Mouse (Mus musculus): Measurements from ENCODE around the gene Olfr1286. TPM values are rescaled to one million over a fixed set of nuclear protein-coding genes. Genes with fewer than 3 reads are reported as not detected.

Gene Olfr1286
- total and polyA plus RNA-seq, 3 experiments, result not detected

- no peak for TF ChIP-seq NRF1 (IDR thresholded peaks at IDR 0.05; ENCODE audit: insufficient read depth, low read depth, low read length, poor library complexity, severe bottlenecking)
- no peak for TF ChIP-seq CHD1 (IDR thresholded peaks at IDR 0.05; ENCODE audit: low read depth, low read length)
- TF ChIP-seq KAT2A (conservative IDR thresholded peaks at IDR 0.05; ENCODE audit: low read depth, low read length), result no peak
- no peak for TF ChIP-seq ETS1 (IDR thresholded peaks at IDR 0.05; ENCODE audit: low read depth, low read length)
- no peak for TF ChIP-seq EP300 (IDR thresholded peaks at IDR 0.05; ENCODE audit: low read depth in 1 of 2, low read length in 2 of 2)
- no peak for TF ChIP-seq USF1 (IDR thresholded peaks at IDR 0.05; ENCODE audit: low read depth, low read length)
- no peak for TF ChIP-seq MYC (IDR thresholded peaks at IDR 0.05; ENCODE audit: low read depth, low read length)
- TF ChIP-seq GABPA (IDR thresholded peaks at IDR 0.05; ENCODE audit: low read depth, low read length), result no peak
- TF ChIP-seq POLR2AphosphoS2 (IDR thresholded peaks at IDR 0.05; ENCODE audit: low read length), result no peak
- TF ChIP-seq HCFC1 (IDR thresholded peaks at IDR 0.05; ENCODE audit: low read depth, low read length), result no peak
- no peak for TF ChIP-seq BHLHE40 (IDR thresholded peaks at IDR 0.05; ENCODE audit: borderline replicate concordance, low read depth, low read length)
- TF ChIP-seq POLR2AphosphoS5 (IDR thresholded peaks at IDR 0.05; ENCODE audit: borderline replicate concordance, low read depth, low read length), result no peak
- no peak for TF ChIP-seq RAD21 (IDR thresholded peaks at IDR 0.05; ENCODE audit: low read depth, low read length)
- TF ChIP-seq MEF2A (IDR thresholded peaks at IDR 0.05; ENCODE audit: extremely low read depth, insufficient replicate concordance, low read depth, low read length, poor library complexity, severe bottlenecking), result no peak
- TF ChIP-seq SMC3 (IDR thresholded peaks at IDR 0.05; ENCODE audit: low read depth, low read length), result no peak
- no peak for TF ChIP-seq ZMIZ1 (IDR thresholded peaks at IDR 0.05; ENCODE audit: low read depth, low read length)
- TF ChIP-seq MAX (IDR thresholded peaks at IDR 0.05; ENCODE audit: low read length), result no peak
- no peak for TF ChIP-seq MYB (IDR thresholded peaks at IDR 0.05; ENCODE audit: low read depth, low read length)
- no peak for TF ChIP-seq UBTF (IDR thresholded peaks at IDR 0.05; ENCODE audit: borderline replicate concordance, insufficient read depth, low read depth, low read length)
- no peak for TF ChIP-seq JUND (IDR thresholded peaks at IDR 0.05; ENCODE audit: low read depth, low read length)
- Histone ChIP-seq H3K27ac (ENCODE audit: control insufficient read depth, low read depth, low read length) (no peak within 1 kb of the TSS), H3K79me2 (ENCODE audit: control insufficient read depth, insufficient read depth, low read length, poor library complexity) (no peaks in the 10 kb centered on the region), H3K27me3 (ENCODE audit: control insufficient read depth in 1 of 2, insufficient read depth in 2 of 2, low read length in 2 of 2) (no peaks in the 10 kb centered on the region), H3K9ac (ENCODE audit: control insufficient read depth, low read depth, low read length, poor library complexity, severe bottlenecking) (no peak within 1 kb of the TSS), H3K36me3 (ENCODE audit: control insufficient read depth in 1 of 2, insufficient read depth in 2 of 2, low read length in 2 of 2) (no peaks in the 10 kb centered on the region), H3K4me3 (ENCODE audit: control insufficient read depth in 1 of 2, insufficient read depth in 1 of 2, low read depth in 2 of 2, low read length in 2 of 2) (no peak within 1 kb of the TSS), H3K9me3 (replicated peaks; ENCODE audit: insufficient read depth, low read length) (no peaks in the 10 kb centered on the region), H3K4me1 (ENCODE audit: control insufficient read depth in 1 of 2, insufficient read depth in 2 of 2, low read length in 2 of 2) (no peaks in the 10 kb centered on the region)
- no peak for DNase-seq (ENCODE audit: low read depth, low spot score)
These were observed 47.7 kb downstream of the Olfr1286 start, which contains the start of gene Olfr1284 for GRCm38 (mm10) chr2:111375222-111375621. TSS of gene Olfr1284 (plus strand) at chr2:111375522.

Other genes with a start within 250 kb of the Olfr1286 start
- not detected in 2 replicates for gene 4930430A15Rik, start 193.5 kb downstream of the Olfr1286 start, total RNA-seq (2012; rRNA removed)
- gene 4930430A15Rik, start 193.5 kb downstream of the Olfr1286 start, polyA plus RNA-seq (2012; ENCODE audit: insufficient read depth in 1 of 2, insufficient read length in 2 of 2, low read depth in 1 of 2, low replicate concordance in 2 of 2, missing spikeins in 1 of 2), result not detected
- gene Olfr1275, start 187.8 kb downstream of the Olfr1286 start, total RNA-seq (2012; rRNA removed), result not detected in 2 replicates
- not detected for gene Olfr1275, start 187.8 kb downstream of the Olfr1286 start, polyA plus RNA-seq (2012; ENCODE audit: insufficient read depth in 1 of 2, insufficient read length in 2 of 2, low read depth in 1 of 2, low replicate concordance in 2 of 2, missing spikeins in 1 of 2)
- not detected in 2 replicates for gene Olfr1276, start 168.6 kb downstream of the Olfr1286 start, total RNA-seq (2012; rRNA removed)
- not detected for gene Olfr1276, start 168.6 kb downstream of the Olfr1286 start, polyA plus RNA-seq (2012; ENCODE audit: insufficient read depth in 1 of 2, insufficient read length in 2 of 2, low read depth in 1 of 2, low replicate concordance in 2 of 2, missing spikeins in 1 of 2)
- not detected in 2 replicates for gene Olfr1277, start 149.0 kb downstream of the Olfr1286 start, total RNA-seq (2012; rRNA removed)
- not detected for gene Olfr1277, start 149.0 kb downstream of the Olfr1286 start, polyA plus RNA-seq (2012; ENCODE audit: insufficient read depth in 1 of 2, insufficient read length in 2 of 2, low read depth in 1 of 2, low replicate concordance in 2 of 2, missing spikeins in 1 of 2)
- not detected in 2 replicates for gene Olfr1278, start 133.0 kb downstream of the Olfr1286 start, total RNA-seq (2012; rRNA removed)
- not detected for gene Olfr1278, start 133.0 kb downstream of the Olfr1286 start, polyA plus RNA-seq (2012; ENCODE audit: insufficient read depth in 1 of 2, insufficient read length in 2 of 2, low read depth in 1 of 2, low replicate concordance in 2 of 2, missing spikeins in 1 of 2)
- gene Olfr1279, start 122.5 kb downstream of the Olfr1286 start, total RNA-seq (2012; rRNA removed), result not detected in 2 replicates
- gene Olfr1279, start 122.5 kb downstream of the Olfr1286 start, polyA plus RNA-seq (2012; ENCODE audit: insufficient read depth in 1 of 2, insufficient read length in 2 of 2, low read depth in 1 of 2, low replicate concordance in 2 of 2, missing spikeins in 1 of 2), result not detected
- gene Olfr1280, start 109.1 kb downstream of the Olfr1286 start, total RNA-seq (2012; rRNA removed), result not detected in 2 replicates
- not detected for gene Olfr1280, start 109.1 kb downstream of the Olfr1286 start, polyA plus RNA-seq (2012; ENCODE audit: insufficient read depth in 1 of 2, insufficient read length in 2 of 2, low read depth in 1 of 2, low replicate concordance in 2 of 2, missing spikeins in 1 of 2)
- gene Olfr1281, start 96.6 kb downstream of the Olfr1286 start, total RNA-seq (2012; rRNA removed), result not detected in 2 replicates
- gene Olfr1281, start 96.6 kb downstream of the Olfr1286 start, polyA plus RNA-seq (2012; ENCODE audit: insufficient read depth in 1 of 2, insufficient read length in 2 of 2, low read depth in 1 of 2, low replicate concordance in 2 of 2, missing spikeins in 1 of 2), result not detected
- not detected in 2 replicates for gene Olfr1282, start 87.0 kb downstream of the Olfr1286 start, total RNA-seq (2012; rRNA removed)
- not detected for gene Olfr1282, start 87.0 kb downstream of the Olfr1286 start, polyA plus RNA-seq (2012; ENCODE audit: insufficient read depth in 1 of 2, insufficient read length in 2 of 2, low read depth in 1 of 2, low replicate concordance in 2 of 2, missing spikeins in 1 of 2)
- not detected in 2 replicates for gene Olfr1283, start 56.3 kb downstream of the Olfr1286 start, total RNA-seq (2012; rRNA removed)
- not detected for gene Olfr1283, start 56.3 kb downstream of the Olfr1286 start, polyA plus RNA-seq (2012; ENCODE audit: insufficient read depth in 1 of 2, insufficient read length in 2 of 2, low read depth in 1 of 2, low replicate concordance in 2 of 2, missing spikeins in 1 of 2)
- gene Olfr1284, start 47.6 kb downstream of the Olfr1286 start, total RNA-seq (2012; rRNA removed), result not detected in 2 replicates
- gene Olfr1284, start 47.6 kb downstream of the Olfr1286 start, polyA plus RNA-seq (2012; ENCODE audit: insufficient read depth in 1 of 2, insufficient read length in 2 of 2, low read depth in 1 of 2, low replicate concordance in 2 of 2, missing spikeins in 1 of 2), result not detected
- gene Olfr1287, start 26.0 kb upstream of the Olfr1286 start, total RNA-seq (2012; rRNA removed), result not detected in 2 replicates
- not detected for gene Olfr1287, start 26.0 kb upstream of the Olfr1286 start, polyA plus RNA-seq (2012; ENCODE audit: insufficient read depth in 1 of 2, insufficient read length in 2 of 2, low read depth in 1 of 2, low replicate concordance in 2 of 2, missing spikeins in 1 of 2)
- not detected in 2 replicates for gene Olfr1288, start 51.0 kb upstream of the Olfr1286 start, total RNA-seq (2012; rRNA removed)
- not detected for gene Olfr1288, start 51.0 kb upstream of the Olfr1286 start, polyA plus RNA-seq (2012; ENCODE audit: insufficient read depth in 1 of 2, insufficient read length in 2 of 2, low read depth in 1 of 2, low replicate concordance in 2 of 2, missing spikeins in 1 of 2)
- gene Olfr1289, start 57.7 kb upstream of the Olfr1286 start, total RNA-seq (2012; rRNA removed), result not detected in 2 replicates
- gene Olfr1289, start 57.7 kb upstream of the Olfr1286 start, polyA plus RNA-seq (2012; ENCODE audit: insufficient read depth in 1 of 2, insufficient read length in 2 of 2, low read depth in 1 of 2, low replicate concordance in 2 of 2, missing spikeins in 1 of 2), result not detected
- not detected in 2 replicates for gene Olfr1290, start 70.7 kb upstream of the Olfr1286 start, total RNA-seq (2012; rRNA removed)
- gene Olfr1290, start 70.7 kb upstream of the Olfr1286 start, polyA plus RNA-seq (2012; ENCODE audit: insufficient read depth in 1 of 2, insufficient read length in 2 of 2, low read depth in 1 of 2, low replicate concordance in 2 of 2, missing spikeins in 1 of 2), result not detected
- gene Olfr1291-ps1, start 74.1 kb upstream of the Olfr1286 start, total RNA-seq (2012; rRNA removed), result not detected in 2 replicates
- not detected for gene Olfr1291-ps1, start 74.1 kb upstream of the Olfr1286 start, polyA plus RNA-seq (2012; ENCODE audit: insufficient read depth in 1 of 2, insufficient read length in 2 of 2, low read depth in 1 of 2, low replicate concordance in 2 of 2, missing spikeins in 1 of 2)
- gene Olfr1293-ps, start 102.1 kb upstream of the Olfr1286 start, total RNA-seq (2012; rRNA removed), result not detected in 2 replicates
- not detected for gene Olfr1293-ps, start 102.1 kb upstream of the Olfr1286 start, polyA plus RNA-seq (2012; ENCODE audit: insufficient read depth in 1 of 2, insufficient read length in 2 of 2, low read depth in 1 of 2, low replicate concordance in 2 of 2, missing spikeins in 1 of 2)
- gene Olfr1294, start 117.2 kb upstream of the Olfr1286 start, total RNA-seq (2012; rRNA removed), result not detected in 2 replicates
- not detected for gene Olfr1294, start 117.2 kb upstream of the Olfr1286 start, polyA plus RNA-seq (2012; ENCODE audit: insufficient read depth in 1 of 2, insufficient read length in 2 of 2, low read depth in 1 of 2, low replicate concordance in 2 of 2, missing spikeins in 1 of 2)
- not detected in 2 replicates for gene Olfr1295, start 146.6 kb upstream of the Olfr1286 start, total RNA-seq (2012; rRNA removed)
- not detected for gene Olfr1295, start 146.6 kb upstream of the Olfr1286 start, polyA plus RNA-seq (2012; ENCODE audit: insufficient read depth in 1 of 2, insufficient read length in 2 of 2, low read depth in 1 of 2, low replicate concordance in 2 of 2, missing spikeins in 1 of 2)
- gene Olfr1297, start 203.4 kb upstream of the Olfr1286 start, total RNA-seq (2012; rRNA removed), result not detected in 2 replicates
- gene Olfr1297, start 203.4 kb upstream of the Olfr1286 start, polyA plus RNA-seq (2012; ENCODE audit: insufficient read depth in 1 of 2, insufficient read length in 2 of 2, low read depth in 1 of 2, low replicate concordance in 2 of 2, missing spikeins in 1 of 2), result not detected
- not detected in 2 replicates for gene Olfr1298, start 226.1 kb upstream of the Olfr1286 start, total RNA-seq (2012; rRNA removed)
- not detected for gene Olfr1298, start 226.1 kb upstream of the Olfr1286 start, polyA plus RNA-seq (2012; ENCODE audit: insufficient read depth in 1 of 2, insufficient read length in 2 of 2, low read depth in 1 of 2, low replicate concordance in 2 of 2, missing spikeins in 1 of 2)
- gene Olfr1299, start 238.3 kb upstream of the Olfr1286 start, total RNA-seq (2012; rRNA removed), result not detected in 2 replicates
- gene Olfr1299, start 238.3 kb upstream of the Olfr1286 start, polyA plus RNA-seq (2012; ENCODE audit: insufficient read depth in 1 of 2, insufficient read length in 2 of 2, low read depth in 1 of 2, low replicate concordance in 2 of 2, missing spikeins in 1 of 2), result not detected

Measured in MEL (cell line).